Mouse (Mus musculus) ovary, postnatal 14 days (tissue): ENCODE results near the gene Fbxl17.

Source experiments
- DNase-seq: peaks from one replicate; pipeline ENCODE4 v3.0.0; 2022; ENCODE audit warnings: low spot score

Fbxl17 gene

GRCm38 (mm10) chr17:63402741-63403681 is 96.8 kb downstream of the Fbxl17 start:
- DNase-seq, result no peak

GRCm38 (mm10) chr17:63402170-63402569 is 97.6 kb downstream of the Fbxl17 start:
- DNase-seq, result no peak

GRCm38 (mm10) chr17:63400640-63401039 is 99.2 kb downstream of the Fbxl17 start:
- DNase-seq, result no peak

GRCm38 (mm10) chr17:63399816-63400215 is 100.0 kb downstream of the Fbxl17 start:
- DNase-seq, result no peak

- DNase-seq, result no peak
These were observed 108.3 kb downstream of the Fbxl17 start for GRCm38 (mm10) chr17:63391506-63391905.

GRCm38 (mm10) chr17:63390951-63391350 is 108.9 kb downstream of the Fbxl17 start:
- no peak for DNase-seq

GRCm38 (mm10) chr17:63370977-63371376 is 128.8 kb downstream of the Fbxl17 start:
- no peak for DNase-seq

- DNase-seq, result no peak
These were observed 130.0 kb downstream of the Fbxl17 start for GRCm38 (mm10) chr17:63369631-63370310.

- DNase-seq, result no peak
These were observed 132.3 kb downstream of the Fbxl17 start for GRCm38 (mm10) chr17:63367476-63367875.

- DNase-seq, result no peak
These were observed 133.8 kb downstream of the Fbxl17 start for GRCm38 (mm10) chr17:63366045-63366444.

- DNase-seq, result no peak
These were observed 135.2 kb downstream of the Fbxl17 start for GRCm38 (mm10) chr17:63364605-63365004.

- no peak for DNase-seq
These were observed 137.6 kb downstream of the Fbxl17 start for GRCm38 (mm10) chr17:63362196-63362595.

GRCm38 (mm10) chr17:63361679-63362078 is 138.1 kb downstream of the Fbxl17 start:
- DNase-seq, result no peak

- no peak for DNase-seq
These were observed 141.0 kb downstream of the Fbxl17 start for GRCm38 (mm10) chr17:63358837-63359236.

GRCm38 (mm10) chr17:63356202-63356601 is 143.6 kb downstream of the Fbxl17 start:
- no peak for DNase-seq

- no peak for DNase-seq
These were observed 147.1 kb downstream of the Fbxl17 start for GRCm38 (mm10) chr17:63352634-63353195.

- no peak for DNase-seq
These were observed 148.1 kb downstream of the Fbxl17 start for GRCm38 (mm10) chr17:63351682-63352081.

- DNase-seq, result no peak
These were observed 148.8 kb downstream of the Fbxl17 start for GRCm38 (mm10) chr17:63350876-63351509.

GRCm38 (mm10) chr17:63344101-63344500 is 155.7 kb downstream of the Fbxl17 start:
- no peak for DNase-seq

GRCm38 (mm10) chr17:63343076-63343475 is 156.7 kb downstream of the Fbxl17 start:
- no peak for DNase-seq

GRCm38 (mm10) chr17:63342440-63342839 is 157.4 kb downstream of the Fbxl17 start:
- DNase-seq, result no peak

GRCm38 (mm10) chr17:63341203-63341602 is 158.6 kb downstream of the Fbxl17 start:
- no peak for DNase-seq
